Mouse (Mus musculus) ES-Bruce4 (cell line): ENCODE results near the gene Abcc12. TPM values are rescaled to one million over a fixed set of nuclear protein-coding genes. Genes with fewer than 3 reads are reported as not detected.

Source experiments
- H3K27ac ChIP-seq: 2 replicates; pipeline ENCODE4 v1.5.1; 2012; ENCODE audit warnings: low read length, inconsistent platforms; ENCODE audit not compliant: insufficient read depth
- H3K27me3 ChIP-seq: 2 replicates; pipeline ENCODE4 v1.6.1; 2012; ENCODE audit warnings: mild to moderate bottlenecking, low read length, inconsistent platforms; ENCODE audit not compliant: control insufficient read depth, poor library complexity, insufficient read depth, severe bottlenecking
- H3K36me3 ChIP-seq: 2 replicates; pipeline ENCODE4 v1.6.1; 2012; ENCODE audit warnings: inconsistent platforms, mild to moderate bottlenecking, low read length, moderate library complexity; ENCODE audit not compliant: control insufficient read depth, poor library complexity, insufficient read depth, severe bottlenecking
- H3K4me1 ChIP-seq: one replicate; pipeline ENCODE4 v1.8.1; 2011; ENCODE audit warnings: low read length; ENCODE audit not compliant: control insufficient read depth, insufficient read depth
- H3K4me3 ChIP-seq: 2 replicates; pipeline ENCODE4 v1.5.1; 2011; ENCODE audit warnings: low read depth, mild to moderate bottlenecking, low read length
- H3K9ac ChIP-seq: 2 replicates; pipeline ENCODE4 v1.6.1; 2012; ENCODE audit warnings: low read depth, mild to moderate bottlenecking, inconsistent platforms; ENCODE audit not compliant: poor library complexity, severe bottlenecking
- H3K9me3 ChIP-seq: replicated peaks from 2 replicates; pipeline ENCODE4 v1.6.1; 2012; ENCODE audit warnings: mild to moderate bottlenecking, low read length, inconsistent platforms; ENCODE audit not compliant: control insufficient read depth, poor library complexity, insufficient read depth, severe bottlenecking
- CTCF ChIP-seq: IDR thresholded peaks from one replicate; pipeline ENCODE4 v1.8.1; 2011; ENCODE audit warnings: low read depth, low read length
- EP300 ChIP-seq: IDR thresholded peaks from 2 replicates; pipeline ENCODE4 v1.6.1; 2011; ENCODE audit warnings: low read depth, low read length; ENCODE audit not compliant: insufficient read depth
- POLR2A ChIP-seq: IDR thresholded peaks from one replicate; pipeline ENCODE4 v1.8.1; 2011; ENCODE audit warnings: low read length; ENCODE audit not compliant: insufficient read depth
- polyA plus RNA-seq: library from polyadenylated mRNA; stranded (reverse); fragments of >200 nt; gene quantifications from 2 replicates; pipeline ENCODE4 v1.2.4, GENCODE M21; 2011; ENCODE audit warnings: low read depth; ENCODE audit not compliant: missing spikeins, insufficient read depth, insufficient read length

Abcc12 gene
- polyA plus RNA-seq, 1 experiment = not detected

- no peak for TF ChIP-seq CTCF
- TF ChIP-seq POLR2A = no peak
- no peak for TF ChIP-seq EP300
- Histone ChIP-seq H3K4me1 (no peaks in the 10 kb centered on the region), H3K36me3 (no peaks in the 10 kb centered on the region), H3K4me3 (no peak overlapping the region), H3K27ac (no peak overlapping the region), H3K27me3 (no peaks in the 10 kb centered on the region), H3K9ac (no peak overlapping the region), H3K9me3 (no peaks in the 10 kb centered on the region)
Measured at GRCm38 (mm10) chr8:86540376-86540775, 40.1 kb downstream of the Abcc12 start.

- H3K4me3 ChIP-seq = no peak overlapping the region
- no peaks in the 10 kb centered on the region for H3K27me3 ChIP-seq
- TF ChIP-seq CTCF = no peak
- no peak for TF ChIP-seq POLR2A
- no peak for TF ChIP-seq EP300
- H3K36me3 ChIP-seq = no peaks in the 10 kb centered on the region
- no peak overlapping the region for H3K27ac ChIP-seq
- no peak overlapping the region for H3K9ac ChIP-seq
- no peaks in the 10 kb centered on the region for H3K9me3 ChIP-seq
- H3K4me1 ChIP-seq = no peaks in the 10 kb centered on the region
Measured at GRCm38 (mm10) chr8:86536663-86536987, 43.9 kb downstream of the Abcc12 start.

- no peak overlapping the region for H3K9ac ChIP-seq
- H3K9me3 ChIP-seq = no peaks in the 10 kb centered on the region
- H3K27ac ChIP-seq = no peak overlapping the region
- no peaks in the 10 kb centered on the region for H3K36me3 ChIP-seq
- H3K4me3 ChIP-seq = no peak overlapping the region
- no peaks in the 10 kb centered on the region for H3K27me3 ChIP-seq
- no peak for TF ChIP-seq POLR2A
- peak; percentile 15 for TF ChIP-seq CTCF
- no peaks in the 10 kb centered on the region for H3K4me1 ChIP-seq
Measured at GRCm38 (mm10) chr8:86535791-86536662, 44.5 kb downstream of the Abcc12 start.

- Histone ChIP-seq H3K4me3 (no peak overlapping the region), H3K27me3 (no peaks in the 10 kb centered on the region), H3K9me3 (no peaks in the 10 kb centered on the region), H3K9ac (no peak overlapping the region), H3K36me3 (no peaks in the 10 kb centered on the region), H3K27ac (no peak overlapping the region), H3K4me1 (no peaks in the 10 kb centered on the region)
- TF ChIP-seq EP300 = no peak
- no peak for TF ChIP-seq POLR2A
- no peak for TF ChIP-seq CTCF
Measured at GRCm38 (mm10) chr8:86535068-86535560, 45.4 kb downstream of the Abcc12 start.

- TF ChIP-seq POLR2A (no peak), EP300 (no peak), CTCF (no peak)
- no peaks in the 10 kb centered on the region for H3K4me1 ChIP-seq
Measured at GRCm38 (mm10) chr8:86529714-86530113, 50.8 kb downstream of the Abcc12 start.

GRCm38 (mm10) chr8:86527336-86528029, 53.0 kb downstream of the Abcc12 start:
- H3K36me3 ChIP-seq = no peaks in the 10 kb centered on the region
- no peak overlapping the region for H3K27ac ChIP-seq
- H3K4me3 ChIP-seq = no peak overlapping the region
- TF ChIP-seq POLR2A = no peak
- TF ChIP-seq CTCF = no peak
- TF ChIP-seq EP300 = no peak
- H3K9ac ChIP-seq = no peak overlapping the region
- no peaks in the 10 kb centered on the region for H3K9me3 ChIP-seq
- H3K27me3 ChIP-seq = no peaks in the 10 kb centered on the region; the same call in none of the 2 replicates
- H3K4me1 ChIP-seq = no peaks in the 10 kb centered on the region

More at GRCm38 (mm10) chr8:86529714-86530113, 50.8 kb downstream of the Abcc12 start:
- no peak overlapping the region for H3K4me3 ChIP-seq
- no peak overlapping the region for H3K9ac ChIP-seq
- no peaks in the 10 kb centered on the region; the same call in none of the 2 replicates for H3K27me3 ChIP-seq
- H3K9me3 ChIP-seq = no peaks in the 10 kb centered on the region
- H3K36me3 ChIP-seq = no peaks in the 10 kb centered on the region
- no peak overlapping the region for H3K27ac ChIP-seq
